Comparison of ENCODE assay signal across 8 mouse cellular contexts in genomic region chr16:20621991-20622685, GRCm38 (mm10). TPM values are rescaled to one million over a fixed set of nuclear protein-coding genes. Genes with fewer than 3 reads are reported as not detected.
DNase-seq lines count a peak whose midpoint lies in the region; ATAC-seq and TF ChIP-seq lines count a peak whose summit lies in the region.

No protein-coding gene starts in this region.

- DNase-seq in A20 (ENCODE audit: low read depth, low spot score) (peak; percentile 83), ZHBTc4 (ENCODE audit: low read depth, low spot score) (peak; percentile 88)
- peak; percentile 85 for DNase-seq in embryo, embryonic 10 days (ENCODE audit: low spot score)
- DNase-seq in heart, adult 2 months = peak; percentile 75 to 78
- peak; percentile 42 for DNase-seq in kidney, adult 18-20 months
- peak; percentile 67 for DNase-seq in liver, embryonic 11.5 days (ENCODE audit: low spot score)
- peak; percentile 68 to 77 for DNase-seq in monocyte, adult 2 months (ENCODE audit: low read depth in 1 of 2, low spot score in 2 of 2)
- DNase-seq in testis, postnatal 14 days (ENCODE audit: low spot score) = peak; percentile 39

- H3K4me1 ChIP-seq in heart, adult 2 months (ENCODE audit: control insufficient read depth, insufficient read depth, low read length) = peaks cover 1% of the 10 kb centered on the region; the same call in 1 of the 2 replicates
- H3K4me1 ChIP-seq in liver, embryonic 11.5 days (replicated peaks; ENCODE audit: control insufficient read depth, insufficient read depth, low read length) = peaks cover 30% of the 10 kb centered on the region

- H3K9me3 ChIP-seq in liver, embryonic 11.5 days (ENCODE audit: control insufficient read depth, low read length) = no peaks in the 10 kb centered on the region

- no peak for TF ChIP-seq POLR2A in heart, adult 2 months (IDR thresholded peaks at IDR 0.05; ENCODE audit: insufficient read depth, low read depth, low read length)

- peak overlapping the region; percentile 99 for H3K4me2 ChIP-seq in liver, embryonic 11.5 days

- peak overlapping the region; percentile 72; the same call in 1 of the 2 replicates for H3K9ac ChIP-seq in heart, adult 2 months (ENCODE audit: low read depth, low read length)
- peak overlapping the region; percentile 67 for H3K9ac ChIP-seq in liver, embryonic 11.5 days (ENCODE audit: low read depth, low read length)

- WGBS in heart, adult 2 months = 0% methylated on average over 37 of the region's 37 CpGs
- under 1% methylated on average over 37 of the region's 37 CpGs for WGBS in liver, embryonic 11.5 days

- no peaks in the 10 kb centered on the region for H3K79me2 ChIP-seq in heart, adult 2 months (replicated peaks; ENCODE audit: control insufficient read depth, insufficient read depth, low read length)

- H3K36me3 ChIP-seq in heart, adult 2 months (ENCODE audit: control insufficient read depth, insufficient read depth, low read length) = no peaks in the 10 kb centered on the region
- H3K36me3 ChIP-seq in liver, embryonic 11.5 days (ENCODE audit: control insufficient read depth, insufficient read depth, low read length) = peaks cover 2% of the 10 kb centered on the region; the same call in 1 of the 2 replicates

- no peak for TF ChIP-seq EP300 in heart, adult 2 months (IDR thresholded peaks at IDR 0.05; ENCODE audit: insufficient read depth, low read depth, low read length)

- no peak for TF ChIP-seq CTCF in heart, adult 2 months (IDR thresholded peaks at IDR 0.05)

- H3K27me3 ChIP-seq in heart, adult 2 months (ENCODE audit: control insufficient read depth, insufficient read depth, low read length) = no peaks in the 10 kb centered on the region
- H3K27me3 ChIP-seq in liver, embryonic 11.5 days (replicated peaks; ENCODE audit: control insufficient read depth, insufficient read depth, low read length) = peaks cover 55% of the 10 kb centered on the region

- H3K4me3 ChIP-seq in heart, adult 2 months = peak overlapping the region; percentile 56
- peak overlapping the region; percentile 73 for H3K4me3 ChIP-seq in liver, embryonic 11.5 days (ENCODE audit: low read depth, low read length)

- no peak overlapping the region for H3K27ac ChIP-seq in heart, adult 2 months
- H3K27ac ChIP-seq in liver, embryonic 11.5 days (ENCODE audit: low read depth, low read length) = peak overlapping the region; percentile 32; the same call in 1 of the 2 replicates

- ATAC-seq in liver, embryonic 11.5 days (replicated peaks; ENCODE audit: low FRiP score) = peak; percentile 52

- intact Hi-C loops in heart, adult 2 months (cut with DNase I) = loop anchor here (2.0 kb wide), 1 partner anchor 29 kb away; the partner anchor contains the start of gene Psmd2

RNA-seq across cellular contexts. Expression of gene Camk2n2, which starts 1.1 kb away (rescaled TPM):
- total RNA-seq in heart, adult 2 months (2021) = 1 to 10 TPM; 1.2 to 1.4 TPM
- 1.2 and 1.4 TPM in 2 replicates for polyA plus RNA-seq in heart, adult 2 months (2012; rRNA removed)
- 0.47 and 0.59 TPM in 2 replicates for polyA plus RNA-seq in liver, embryonic 11.5 days (2014; fragmentation: Nextera tagmentation; extraction: Ambion mirVana)

RNA-seq across cellular contexts. Expression of gene Ece2, which starts 7.5 kb away (rescaled TPM):
- under 1 TPM; 0.42 to 0.66 TPM for total RNA-seq in heart, adult 2 months (2021)
- polyA plus RNA-seq in heart, adult 2 months (2012; rRNA removed) = 0.68 and 0.97 TPM in 2 replicates
- polyA plus RNA-seq in liver, embryonic 11.5 days (2014; fragmentation: Nextera tagmentation; extraction: Ambion mirVana) = 0.90 and 0.97 TPM in 2 replicates

RNA-seq across cellular contexts. Expression of gene Alg3, which starts 10.6 kb away (rescaled TPM):
- 10 to 100 TPM in 1 of 2 experiments, 1 to 10 TPM in 1; 9.9 to 10.4 TPM for total RNA-seq in heart, adult 2 months (2021)
- polyA plus RNA-seq in heart, adult 2 months (2012; rRNA removed) = 19.2 and 19.5 TPM in 2 replicates
- polyA plus RNA-seq in liver, embryonic 11.5 days (2014; fragmentation: Nextera tagmentation; extraction: Ambion mirVana) = 55.7 and 58.6 TPM in 2 replicates

RNA-seq across cellular contexts. Expression of gene Gm49333, which starts 10.7 kb away (rescaled TPM):
- under 1 TPM in 1 of 2 experiments, not detected in 1; 0.43 TPM for total RNA-seq in heart, adult 2 months (2021)
- 0.10 and 0.61 TPM in 2 replicates for polyA plus RNA-seq in heart, adult 2 months (2012; rRNA removed)
- polyA plus RNA-seq in liver, embryonic 11.5 days (2014; fragmentation: Nextera tagmentation; extraction: Ambion mirVana) = 0.05 TPM in 1 of 2 replicates, not detected in the other

RNA-seq across cellular contexts. Expression of gene Eef1akmt4, which starts 10.7 kb away (rescaled TPM):
- 1 to 10 TPM; 5.7 to 7.7 TPM for total RNA-seq in heart, adult 2 months (2021)
- 9.1 and 12.8 TPM in 2 replicates for polyA plus RNA-seq in heart, adult 2 months (2012; rRNA removed)
- polyA plus RNA-seq in liver, embryonic 11.5 days (2014; fragmentation: Nextera tagmentation; extraction: Ambion mirVana) = 42.7 and 44.6 TPM in 2 replicates
